Mouse (Mus musculus): ENCODE results near the gene Cdk5r1. TPM values are rescaled to one million over a fixed set of nuclear protein-coding genes. Genes with fewer than 3 reads are reported as not detected.

Gene Cdk5r1
- total and polyA plus RNA-seq, 3 experiments: 1.1 to 1.2 TPM; not detected in 1

- TF ChIP-seq ELF1 (IDR thresholded peaks at IDR 0.05; ENCODE audit: low read depth, low read length) (no peak), TAL1 (IDR thresholded peaks at IDR 0.05; ENCODE audit: low read length) (no peak), NRF1 (IDR thresholded peaks at IDR 0.05; ENCODE audit: insufficient read depth, low read depth, low read length, poor library complexity, severe bottlenecking) (no peak), ZNF384 (IDR thresholded peaks at IDR 0.05; ENCODE audit: low read depth, low read length) (no peak), ETS1 (IDR thresholded peaks at IDR 0.05; ENCODE audit: low read depth, low read length) (no peak), JUND (IDR thresholded peaks at IDR 0.05; ENCODE audit: low read depth, low read length) (no peak), E2F4 (IDR thresholded peaks at IDR 0.05; ENCODE audit: borderline replicate concordance, low read depth, low read length) (no peak), CHD2 (IDR thresholded peaks at IDR 0.05; ENCODE audit: low read length) (no peak), ZKSCAN1 (IDR thresholded peaks at IDR 0.05; ENCODE audit: low read depth, low read length) (no peak), NELFE (IDR thresholded peaks at IDR 0.05; ENCODE audit: low read depth, low read length) (no peak)
- Histone ChIP-seq H3K9ac (ENCODE audit: control insufficient read depth, low read depth, low read length, poor library complexity, severe bottlenecking) (no peak overlapping the region), H3K4me1 (ENCODE audit: control insufficient read depth in 1 of 2, insufficient read depth in 2 of 2, low read length in 2 of 2) (peaks cover 0 to 2% of the 10 kb centered on the region in 2 experiments; a peak in 1 of 4 replicates), H3K4me3 (ENCODE audit: control insufficient read depth in 1 of 2, insufficient read depth in 1 of 2, low read depth in 2 of 2, low read length in 2 of 2) (no peak overlapping the region), H3K27me3 (ENCODE audit: control insufficient read depth in 1 of 2, insufficient read depth in 2 of 2, low read length in 2 of 2) (no peaks in the 10 kb centered on the region), H3K36me3 (ENCODE audit: control insufficient read depth in 1 of 2, insufficient read depth in 2 of 2, low read length in 2 of 2) (peaks cover 0 to 1% of the 10 kb centered on the region in 2 experiments; a peak in 1 of 4 replicates), H3K27ac (ENCODE audit: control insufficient read depth, low read depth, low read length) (no peak overlapping the region), H3K79me2 (ENCODE audit: control insufficient read depth, insufficient read depth, low read length, poor library complexity) (no peaks in the 10 kb centered on the region), H3K9me3 (replicated peaks; ENCODE audit: insufficient read depth, low read length) (no peaks in the 10 kb centered on the region)
- no peak for DNase-seq (ENCODE audit: low read depth, low spot score)
Observed at GRCm38 (mm10) chr11:80484191-80484791, 7.5 kb downstream of the Cdk5r1 start.

DNA sequence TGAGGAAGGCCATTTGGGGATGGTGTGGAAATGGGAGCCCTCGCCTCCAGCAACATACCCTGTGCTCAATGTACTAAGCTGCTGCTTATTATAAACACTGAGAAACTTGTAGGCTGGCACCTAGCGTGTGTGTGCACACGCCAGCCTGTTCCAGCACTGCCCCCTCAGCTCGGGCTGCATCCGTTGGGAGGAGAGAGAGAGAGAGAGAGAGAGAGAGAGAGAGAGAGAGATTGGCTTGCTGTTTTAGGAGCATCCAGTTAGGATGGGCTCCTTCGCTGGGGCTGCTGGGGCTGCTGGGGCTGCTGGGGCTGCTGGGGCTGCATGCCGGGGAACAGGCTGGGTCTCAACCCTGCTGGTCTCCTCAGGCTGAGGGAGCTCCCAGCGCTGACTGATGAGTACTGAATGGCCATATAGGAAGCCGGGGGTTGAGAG lies 8.3 kb downstream of the Cdk5r1 start:
- Histone ChIP-seq H3K79me2 (ENCODE audit: control insufficient read depth, insufficient read depth, low read length, poor library complexity) (no peaks in the 10 kb centered on the region), H3K36me3 (ENCODE audit: control insufficient read depth in 1 of 2, insufficient read depth in 2 of 2, low read length in 2 of 2) (no peaks in the 10 kb centered on the region), H3K4me1 (ENCODE audit: control insufficient read depth in 1 of 2, insufficient read depth in 2 of 2, low read length in 2 of 2) (no peaks in the 10 kb centered on the region), H3K9ac (ENCODE audit: control insufficient read depth, low read depth, low read length, poor library complexity, severe bottlenecking) (no peak overlapping the region), H3K9me3 (replicated peaks; ENCODE audit: insufficient read depth, low read length) (no peaks in the 10 kb centered on the region), H3K27ac (ENCODE audit: control insufficient read depth, low read depth, low read length) (no peak overlapping the region), H3K4me3 (ENCODE audit: control insufficient read depth in 1 of 2, insufficient read depth in 1 of 2, low read depth in 2 of 2, low read length in 2 of 2) (no peak overlapping the region), H3K27me3 (ENCODE audit: control insufficient read depth in 1 of 2, insufficient read depth in 2 of 2, low read length in 2 of 2) (no peaks in the 10 kb centered on the region)
- no peak for DNase-seq (ENCODE audit: low read depth, low spot score)
- TF ChIP-seq MAZ (IDR thresholded peaks at IDR 0.05; ENCODE audit: low read depth, low read length) (no peak), POLR2AphosphoS5 (IDR thresholded peaks at IDR 0.05; ENCODE audit: borderline replicate concordance, low read depth, low read length) (no peak)

DNA sequence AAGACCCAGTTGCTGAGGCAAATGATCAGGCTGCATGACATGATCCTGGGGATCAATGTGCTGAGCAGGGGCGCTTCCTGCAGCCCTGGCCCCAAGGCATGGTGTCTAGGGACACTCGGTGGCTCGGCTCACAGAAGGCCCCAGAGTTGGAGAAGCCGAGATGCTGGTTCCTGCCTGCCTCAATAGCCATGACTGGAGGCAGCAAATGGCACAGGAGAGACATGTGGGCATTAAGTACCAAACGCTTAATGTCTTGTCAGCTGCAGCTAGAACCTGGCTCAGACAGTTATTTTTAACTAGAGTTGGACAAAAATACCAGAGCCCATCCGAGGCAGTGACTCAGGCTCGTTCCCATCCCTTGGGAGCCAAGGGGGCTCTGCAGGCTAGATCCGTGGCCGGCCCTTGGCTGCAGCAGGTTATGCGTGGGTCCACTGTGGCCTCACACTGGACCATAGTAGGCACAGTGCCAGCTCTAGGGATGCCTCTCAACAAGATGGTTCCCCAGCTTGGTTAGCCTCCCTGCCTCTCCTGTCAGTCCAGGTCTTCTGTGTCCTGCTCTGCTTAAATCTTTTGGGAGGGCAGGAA lies 8.9 kb downstream of the Cdk5r1 start:
- Histone ChIP-seq H3K4me1 (ENCODE audit: control insufficient read depth in 1 of 2, insufficient read depth in 2 of 2, low read length in 2 of 2) (no peaks in the 10 kb centered on the region), H3K9me3 (replicated peaks; ENCODE audit: insufficient read depth, low read length) (no peaks in the 10 kb centered on the region), H3K4me3 (ENCODE audit: control insufficient read depth in 1 of 2, insufficient read depth in 1 of 2, low read depth in 2 of 2, low read length in 2 of 2) (no peak overlapping the region), H3K9ac (ENCODE audit: control insufficient read depth, low read depth, low read length, poor library complexity, severe bottlenecking) (no peak overlapping the region), H3K36me3 (ENCODE audit: control insufficient read depth in 1 of 2, insufficient read depth in 2 of 2, low read length in 2 of 2) (no peaks in the 10 kb centered on the region), H3K27ac (ENCODE audit: control insufficient read depth, low read depth, low read length) (no peak overlapping the region), H3K27me3 (ENCODE audit: control insufficient read depth in 1 of 2, insufficient read depth in 2 of 2, low read length in 2 of 2) (no peaks in the 10 kb centered on the region), H3K79me2 (ENCODE audit: control insufficient read depth, insufficient read depth, low read length, poor library complexity) (no peaks in the 10 kb centered on the region)
- DNase-seq (ENCODE audit: low read depth, low spot score): no peak
- TF ChIP-seq NELFE (IDR thresholded peaks at IDR 0.05; ENCODE audit: low read depth, low read length) (no peak), TCF12 (IDR thresholded peaks at IDR 0.05; ENCODE audit: low read depth, low read length) (no peak), ZKSCAN1 (IDR thresholded peaks at IDR 0.05; ENCODE audit: low read depth, low read length) (no peak), KAT2A (conservative IDR thresholded peaks at IDR 0.05; ENCODE audit: low read depth, low read length) (no peak), POLR2AphosphoS5 (IDR thresholded peaks at IDR 0.05; ENCODE audit: borderline replicate concordance, low read depth, low read length) (no peak), MYC (IDR thresholded peaks at IDR 0.05; ENCODE audit: low read depth, low read length) (no peak), SIN3A (IDR thresholded peaks at IDR 0.05; ENCODE audit: low read length) (no peak), TAL1 (IDR thresholded peaks at IDR 0.05; ENCODE audit: low read length) (no peak), RCOR1 (IDR thresholded peaks at IDR 0.05; ENCODE audit: low read depth, low read length) (no peak), GABPA (IDR thresholded peaks at IDR 0.05; ENCODE audit: low read depth, low read length) (no peak), MAX (IDR thresholded peaks at IDR 0.05; ENCODE audit: low read length) (no peak)

All from MEL (cell line).